Mouse (Mus musculus) left cerebral cortex, postnatal 4 days (tissue): Measurements from ENCODE around the gene Afap1. TPM values are rescaled to one million over a fixed set of nuclear protein-coding genes. Genes with fewer than 3 reads are reported as not detected.

ENCODE experiments used
- DNase-seq: peaks from one replicate; pipeline ENCODE4 v3.0.0-alpha.2; 2022
- intact Hi-C: fragments of 180-260 bp; cut with DNase I; formaldehyde crosslinking; loops from one replicate; pipeline ENCODE4 v1.15.1; 2025
- total RNA-seq, 2 experiments: library from RNA; stranded (reverse); gene quantifications; 2 replicates each; pipeline ENCODE4 v1.2.3; 2021

Afap1 gene
- 100 to 1,000 TPM; 221 to 230 TPM for total RNA-seq

- DNase-seq, result peak; percentile 100
- intact Hi-C loops, result no loop called here
These were observed at the start of gene Afap1 for GRCm38 (mm10) chr5:35893093-35893804. Gene Afap1, plus strand, starts transcription at chr5:35893319.

GRCm38 (mm10) chr5:35851485-35851884 lies 41.6 kb upstream of the Afap1 start:
- intact Hi-C loops, result loop anchor here (10.0 kb wide), 2 partner anchors 107 to 257 kb away; no protein-coding TSS in a partner anchor
- no peak for DNase-seq

DNA sequence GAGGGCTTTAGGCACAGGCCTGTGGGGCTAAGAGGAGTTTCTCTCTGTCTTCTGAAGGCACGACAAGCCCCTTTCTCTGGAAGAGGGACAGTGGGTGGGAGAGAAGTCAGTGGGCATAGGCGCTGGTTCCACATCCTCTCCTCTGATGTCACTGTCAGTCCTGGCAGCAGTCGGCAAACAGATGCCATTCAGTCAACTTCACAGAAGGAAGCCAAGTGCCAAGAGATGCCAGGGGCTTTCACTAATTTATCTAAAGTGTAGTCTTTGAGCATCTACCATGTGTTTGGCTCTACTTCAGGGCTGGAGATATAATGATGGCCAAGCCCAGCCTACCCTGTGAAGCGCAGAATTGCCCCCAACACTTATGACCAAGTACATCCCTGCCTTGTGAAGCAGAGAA lies 39.7 kb upstream of the Afap1 start:
- intact Hi-C loops, result loop anchor here (10.0 kb wide), 2 partner anchors 109 to 259 kb away; no protein-coding TSS in a partner anchor
- peak; percentile 66 for DNase-seq

DNA sequence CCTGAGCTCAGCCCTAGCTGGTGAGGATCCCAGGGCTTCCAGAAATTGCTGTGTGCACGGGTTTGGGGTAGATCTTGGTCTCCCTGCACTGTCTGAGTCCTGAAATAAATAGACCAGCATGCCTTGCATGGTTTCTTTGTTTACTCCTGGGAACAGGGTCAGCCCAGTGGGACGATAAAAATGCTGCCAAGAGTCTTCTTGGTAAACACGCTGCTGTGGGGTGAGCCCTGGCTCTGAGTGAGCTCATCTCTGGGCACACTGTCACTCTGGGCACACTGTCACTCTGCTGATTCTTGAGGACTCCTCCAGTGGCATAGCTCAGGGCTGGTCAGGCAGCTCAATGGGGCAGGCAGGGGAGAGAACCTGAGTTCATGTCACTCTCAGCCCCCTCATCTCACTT lies 36.9 kb upstream of the Afap1 start:
- peak; percentile 43 for DNase-seq
- intact Hi-C loops, result loop anchor here (10.0 kb wide), 2 partner anchors 111 to 261 kb away; no protein-coding TSS in a partner anchor

- peak; percentile 87 for DNase-seq
- intact Hi-C loops, result loop anchor here (10.0 kb wide), 2 partner anchors 113 to 263 kb away; no protein-coding TSS in a partner anchor
These were observed 35.0 kb upstream of the Afap1 start for GRCm38 (mm10) chr5:35858069-35858468.

GRCm38 (mm10) chr5:35861456-35861855 lies 31.7 kb upstream of the Afap1 start:
- intact Hi-C loops, result no loop called here
- no peak for DNase-seq

DNA sequence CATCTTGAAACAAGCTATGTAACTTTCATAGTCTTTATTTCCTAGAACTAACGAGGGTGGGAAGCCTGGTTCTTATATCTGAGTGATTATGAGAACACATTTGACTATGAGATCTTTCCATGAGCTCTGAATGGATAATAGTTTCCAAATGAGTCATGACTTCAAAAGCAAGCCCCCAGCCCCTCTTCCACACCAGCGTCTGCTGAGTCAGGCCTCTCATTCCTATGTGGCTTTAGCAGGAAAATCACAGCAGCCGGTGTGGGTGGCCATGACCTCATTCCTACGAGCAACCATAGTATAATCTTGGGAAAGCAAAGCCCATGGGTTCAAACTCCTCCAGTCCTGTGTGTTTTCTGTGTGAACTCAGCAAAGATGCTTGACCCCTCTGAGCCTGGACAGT lies 23.1 kb upstream of the Afap1 start:
- intact Hi-C loops, result loop anchor here (2.0 kb wide), 1 partner anchor 105 kb away; no protein-coding TSS in a partner anchor
- no peak for DNase-seq

GRCm38 (mm10) chr5:35870408-35871012 lies 22.6 kb upstream of the Afap1 start:
- intact Hi-C loops, result loop anchor here (2.0 kb wide), 1 partner anchor 104 kb away; no protein-coding TSS in a partner anchor
- DNase-seq, result peak; percentile 71

DNA sequence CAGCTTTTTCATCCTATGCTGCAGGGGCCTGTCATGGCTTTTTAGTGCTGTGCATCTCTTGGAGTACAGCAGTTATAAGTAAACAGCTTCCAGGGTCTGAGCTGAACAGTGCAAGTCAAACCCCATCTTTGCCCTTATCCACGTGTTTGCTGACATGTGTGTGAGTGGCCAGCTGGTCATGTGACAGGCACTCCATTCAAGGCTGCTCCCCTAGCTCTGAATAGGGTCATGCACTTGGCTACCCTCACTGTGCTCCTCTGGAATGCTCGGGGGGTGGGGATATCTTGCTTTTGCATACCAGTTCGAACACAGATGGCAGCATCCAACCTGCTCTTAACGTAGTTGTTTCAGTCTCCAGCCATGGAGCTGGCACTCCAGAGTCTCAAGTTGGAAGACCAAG lies 19.7 kb upstream of the Afap1 start:
- intact Hi-C loops, result no loop called here
- DNase-seq, result no peak

GRCm38 (mm10) chr5:35876236-35876635 lies 16.9 kb upstream of the Afap1 start:
- no peak for DNase-seq
- intact Hi-C loops, result no loop called here

DNA sequence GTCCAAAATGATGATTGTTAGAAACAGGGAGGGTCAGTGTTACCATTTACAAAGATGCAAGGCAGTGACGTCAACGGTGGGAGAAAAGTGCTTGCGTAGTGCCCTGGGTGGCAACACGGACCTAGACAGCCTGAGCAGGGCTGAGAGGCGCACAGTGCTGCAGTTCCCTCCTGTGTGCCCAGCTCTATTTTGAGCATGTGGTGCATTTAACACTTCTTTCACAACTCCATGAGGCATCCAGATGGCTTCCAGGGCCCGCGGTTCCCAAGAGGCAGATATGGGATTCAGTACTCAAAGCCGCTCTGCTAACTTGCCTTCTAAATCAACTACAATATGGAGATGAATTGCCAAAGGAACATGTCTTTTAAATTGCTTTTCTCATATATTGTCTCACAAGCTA lies 13.9 kb upstream of the Afap1 start:
- intact Hi-C loops, result no loop called here
- no peak for DNase-seq

DNA sequence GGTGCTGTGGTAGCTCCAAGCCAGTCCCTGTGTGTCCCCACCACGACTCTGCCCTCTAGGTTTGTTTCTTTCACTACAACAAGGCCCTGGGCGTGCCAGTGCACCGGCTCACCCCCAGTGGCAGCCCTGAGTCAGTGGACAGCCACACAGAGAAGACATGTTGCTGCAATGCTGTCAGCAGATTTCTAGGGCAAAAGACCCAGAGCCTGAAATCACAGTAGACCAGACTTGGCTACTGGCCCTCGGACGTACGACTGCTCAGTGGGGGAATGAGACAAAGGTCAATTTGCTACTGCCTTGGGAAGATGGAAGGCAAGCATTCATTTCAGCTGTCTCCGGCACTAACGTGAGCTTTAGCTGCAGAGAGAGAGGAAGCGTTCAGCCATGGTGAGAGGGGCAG lies 10.7 kb upstream of the Afap1 start:
- intact Hi-C loops, result no loop called here

GRCm38 (mm10) chr5:35884262-35884661 lies 8.9 kb upstream of the Afap1 start:
- peak; percentile 59 for DNase-seq
- intact Hi-C loops, result no loop called here

More for the DNA sequence above, 10.7 kb upstream of the Afap1 start:
- DNase-seq, result no peak

GRCm38 (mm10) chr5:35884689-35885088 lies 8.4 kb upstream of the Afap1 start:
- intact Hi-C loops, result loop anchor here (5.0 kb wide), 1 partner anchor 88 kb away; no protein-coding TSS in a partner anchor
- no peak for DNase-seq

- intact Hi-C loops, result loop anchor here (5.0 kb wide), 1 partner anchor 83 kb away; no protein-coding TSS in a partner anchor
These were observed 4.2 kb upstream of the Afap1 start for GRCm38 (mm10) chr5:35888959-35889358.

GRCm38 (mm10) chr5:35889641-35890040 lies 3.5 kb upstream of the Afap1 start:
- intact Hi-C loops, result loop anchor here (5.0 kb wide), 1 partner anchor 83 kb away; no protein-coding TSS in a partner anchor
- no peak for DNase-seq

More at GRCm38 (mm10) chr5:35888959-35889358, 4.2 kb upstream of the Afap1 start:
- DNase-seq, result no peak

GRCm38 (mm10) chr5:35890985-35891730 lies 2.0 kb upstream of the Afap1 start:
- intact Hi-C loops, result no loop called here
- no peak for DNase-seq

- DNase-seq, result no peak
- intact Hi-C loops, result no loop called here
These were observed 756 bp upstream of the Afap1 start for GRCm38 (mm10) chr5:35892363-35892762.

- DNase-seq, result peak; percentile 76
- intact Hi-C loops, result no loop called here
These were observed 714 bp downstream of the Afap1 start for GRCm38 (mm10) chr5:35893805-35894260.

DNA sequence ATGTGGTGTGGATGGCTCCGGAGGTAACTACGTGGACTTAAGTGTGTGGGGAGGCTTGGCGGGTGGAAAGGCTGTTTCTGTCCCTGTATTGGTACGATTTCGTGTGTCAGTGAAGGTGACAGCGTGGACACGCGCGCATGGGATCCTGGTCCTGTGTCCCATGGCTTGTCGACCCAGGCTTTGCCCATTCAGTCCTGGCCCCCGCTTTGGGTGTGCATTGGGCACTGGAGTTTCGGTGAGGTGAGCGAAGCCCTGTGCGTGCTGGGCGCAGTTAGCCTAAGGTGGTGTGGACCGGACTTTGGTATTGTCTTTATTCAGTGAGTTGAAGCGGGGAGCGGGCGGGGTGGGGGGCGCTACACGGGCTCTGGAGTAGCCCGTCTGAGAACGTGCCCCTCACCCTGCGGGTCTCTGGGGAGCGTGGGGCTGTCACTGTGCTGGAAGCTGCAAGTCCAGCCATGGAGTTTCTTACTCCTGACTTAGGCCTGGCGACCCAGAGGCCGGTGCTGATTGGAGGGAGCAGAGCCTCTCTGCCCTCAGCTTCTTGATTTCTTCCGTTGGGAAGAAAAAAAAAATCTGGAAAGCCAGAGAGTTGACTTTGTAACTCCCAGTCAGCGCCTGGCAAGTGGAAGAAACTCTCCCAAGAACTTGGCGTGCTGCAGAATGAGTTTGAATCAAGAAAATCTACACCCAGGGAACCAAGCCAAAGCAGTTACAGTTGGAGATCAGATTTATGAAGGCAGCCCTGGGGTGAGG lies 1.4 kb downstream of the Afap1 start:
- peak; percentile 61 for DNase-seq
- intact Hi-C loops, result no loop called here
